Mouse (Mus musculus) Patski (cell line): Measurements from ENCODE around the gene Aifm1. TPM values are rescaled to one million over a fixed set of nuclear protein-coding genes. Genes with fewer than 3 reads are reported as not detected.
A peak's percentile ranks its signal among the peaks of the same experiment; 100 is the strongest.

ENCODE experiments used
- ATAC-seq: fragments of 100-300 bp; one replicate; pipeline ENCODE4 v1.8.0; 2021
- CTCF ChIA-PET: fragments of 350-600 bp; sonication (Branson Sonifier 250); formaldehyde crosslinking; loops from one replicate; lab custom pipeline; 2022; ENCODE audit warnings: inconsistent platforms; lab: Charles Lee
- POLR2A ChIA-PET: fragments of 350-600 bp; sonication (Branson Sonifier 250); formaldehyde crosslinking; loops from one replicate; lab custom pipeline; 2022; ENCODE audit warnings: antibody characterized with exemption, inconsistent platforms; lab: Charles Lee
- DNase-seq: peaks from one replicate; pipeline ENCODE4 v3.0.0-alpha.2; 2011; ENCODE audit warnings: low read depth, low spot score
- H3K27me3 ChIP-seq: fragments of 371-371 bp; one replicate; pipeline ENCODE4 v1.5.1; 2021
- CTCF ChIP-seq: fragments of 100-300 bp; IDR thresholded peaks from one replicate; pipeline ENCODE4 v1.5.1; 2021
- in situ Hi-C: fragments of 300-500 bp; cut with MboI; formaldehyde crosslinking; loops from 3 replicates; pipeline ENCODE4 v1.11.1; 2018; ENCODE audit warnings: low pct_unique_long_range_greater_than_20kb, mixed read lengths
- polyA plus RNA-seq: library from polyadenylated mRNA; unstranded; gene quantifications from one replicate; pipeline ENCODE4 v1.2.3, GENCODE M21; 2021

The Aifm1 gene
- polyA plus RNA-seq, 1 experiment from 2014 or later, result 180 TPM

DNA sequence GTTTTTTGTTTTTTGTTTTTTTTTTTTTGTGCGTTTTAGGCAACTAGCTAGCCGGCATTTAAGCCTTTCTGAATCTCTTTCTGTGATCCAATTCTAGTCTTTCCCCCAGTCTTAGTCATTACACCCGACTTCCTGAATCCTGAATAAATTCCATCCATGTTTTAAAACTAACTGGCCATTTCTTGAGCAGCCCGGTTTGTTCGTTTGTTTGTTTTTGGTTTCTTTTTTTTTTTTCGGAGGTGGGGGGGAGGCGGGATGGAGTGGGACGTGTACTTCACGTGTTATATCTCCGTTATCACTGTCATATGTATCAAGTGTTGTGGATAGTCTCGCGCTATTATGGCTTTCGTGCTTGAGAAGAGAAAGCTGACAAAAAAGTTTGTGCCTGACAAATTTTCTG, 461 bp upstream of the Aifm1 start:
- ATAC-seq, result peak; percentile 21
- no peaks in the 10 kb centered on the region for H3K27me3 ChIP-seq
- DNase-seq, result peak; percentile 10
- POLR2A ChIA-PET, result interaction anchor here (0.7 kb wide), 1 partner anchor 28 kb away, joined by 4 read pairs; no protein-coding TSS in a partner anchor
- CTCF ChIA-PET, result interaction anchor here (1.0 to 1.2 kb wide), 2 partner anchors 8 to 9 kb away, joined by 3 read pairs; no protein-coding TSS in a partner anchor
- no peak for TF ChIP-seq CTCF
- in situ Hi-C loops, result no loop called here

DNA sequence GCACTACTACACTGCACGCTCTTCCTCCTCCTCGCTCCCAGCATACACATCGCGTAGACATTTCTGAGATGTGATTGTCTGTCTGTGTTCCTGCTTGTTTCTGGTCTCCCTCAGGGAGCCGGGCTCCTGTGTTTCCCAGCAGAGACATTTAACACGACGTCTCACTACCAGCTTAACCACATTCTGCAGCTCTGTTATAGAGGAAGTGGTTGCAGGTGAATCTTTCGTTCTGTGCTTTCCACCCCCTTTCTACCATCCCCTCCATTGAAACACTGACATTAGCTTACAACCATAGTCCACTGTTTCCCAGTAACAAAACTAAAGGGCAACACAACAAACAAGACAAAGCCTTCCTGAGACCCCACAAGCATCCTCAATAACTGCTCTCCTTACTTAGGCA, 19.6 kb downstream of the Aifm1 start:
- TF ChIP-seq CTCF, result no peak
- POLR2A ChIA-PET, result no interaction called here
- CTCF ChIA-PET, result interaction anchor here (1.2 kb wide), 1 partner anchor 11 kb away, joined by 3 read pairs; no protein-coding TSS in a partner anchor
- in situ Hi-C loops, result no loop called here
- no peak for DNase-seq
- peaks cover 16% of the 10 kb centered on the region for H3K27me3 ChIP-seq
- ATAC-seq, result no peak

DNA sequence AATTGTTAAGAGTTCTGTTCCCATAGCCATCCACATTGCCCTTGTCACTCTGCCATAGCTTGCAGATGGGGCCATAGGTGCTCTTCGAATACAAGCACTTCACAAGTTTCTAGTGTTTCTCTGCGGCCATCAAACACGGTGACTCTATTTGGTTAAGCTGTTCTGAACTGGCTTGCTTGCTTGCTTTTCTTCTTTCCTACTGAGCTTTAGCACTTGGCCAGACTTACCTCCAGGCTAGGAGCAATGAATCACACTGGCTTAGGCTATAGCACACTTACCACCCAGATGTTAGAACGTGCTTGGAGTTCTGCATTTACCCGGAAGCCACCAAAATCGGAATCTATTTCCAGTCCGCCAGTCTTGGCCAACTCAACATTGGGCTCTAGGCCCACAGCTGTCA, 31.7 kb downstream of the Aifm1 start:
- H3K27me3 ChIP-seq, result peaks cover 34% of the 10 kb centered on the region
- TF ChIP-seq CTCF, result no peak
- ChIA-PET POLR2A (no interaction called here), CTCF (interaction anchor here (1.2 kb wide), 1 partner anchor 71 kb away, joined by 3 read pairs; no protein-coding TSS in a partner anchor)
- DNase-seq (no peak), ATAC-seq (no peak)
- in situ Hi-C loops, result no loop called here

DNA sequence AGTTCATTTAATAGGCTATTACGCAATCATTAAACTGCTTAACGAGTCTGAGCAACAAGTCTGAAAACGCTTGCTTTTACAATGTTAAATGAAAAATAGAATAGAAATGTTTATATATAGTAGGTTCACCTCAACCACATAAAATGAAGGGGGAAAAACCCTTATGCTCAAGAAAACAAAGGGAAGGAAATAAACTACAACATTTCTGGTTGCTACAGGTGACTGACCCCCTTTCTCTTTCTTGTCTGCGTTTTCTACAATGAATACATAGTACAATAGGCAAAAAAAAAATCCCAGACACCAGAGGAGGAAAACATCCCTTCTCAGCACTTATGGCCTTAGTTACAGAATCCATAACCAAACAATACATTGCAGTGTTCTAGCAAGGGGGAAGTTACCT, 32.3 kb downstream of the Aifm1 start:
- POLR2A ChIA-PET, result no interaction called here
- in situ Hi-C loops, result no loop called here
- CTCF ChIA-PET, result no interaction called here

DNA sequence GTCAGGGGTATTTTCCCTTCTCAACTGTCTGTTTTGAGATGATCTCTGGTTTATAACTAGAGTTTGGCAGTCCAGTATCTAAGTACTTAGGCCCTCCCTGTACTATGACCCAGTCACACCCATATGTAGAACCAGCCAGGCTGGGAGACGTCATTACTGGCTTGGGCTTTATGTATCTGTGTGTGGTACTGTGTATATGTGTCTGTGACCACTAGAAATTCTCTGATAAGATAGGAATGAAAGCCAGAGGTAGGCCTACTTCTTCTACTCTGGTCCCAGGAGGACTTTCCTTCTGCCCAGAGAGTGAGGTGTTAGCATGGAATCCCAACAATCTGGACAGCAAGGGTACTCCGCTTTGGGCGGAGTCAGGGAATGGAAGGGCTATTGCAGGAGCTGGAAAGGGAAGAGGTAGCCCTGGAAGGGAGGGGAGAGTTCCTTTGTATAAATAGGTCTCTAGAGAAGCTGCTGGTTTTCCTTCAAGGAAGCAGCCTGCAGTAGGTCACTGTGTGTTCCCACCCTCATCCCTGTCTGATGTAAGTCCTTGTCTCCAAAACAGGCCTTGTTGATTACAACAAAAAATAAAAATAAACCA, 45.9 kb downstream of the Aifm1 start:
- no peak for TF ChIP-seq CTCF
- CTCF ChIA-PET, result no interaction called here
- in situ Hi-C loops, result loop anchor here (10.0 kb wide), 1 partner anchor 193 kb away; no protein-coding TSS in a partner anchor
- peak; percentile 32 for ATAC-seq
- DNase-seq, result no peak
- peaks cover 6% of the 10 kb centered on the region for H3K27me3 ChIP-seq
- POLR2A ChIA-PET, result no interaction called here

More for the DNA sequence above, 32.3 kb downstream of the Aifm1 start:
- ATAC-seq (no peak), DNase-seq (no peak)
- TF ChIP-seq CTCF, result no peak
- peaks cover 34% of the 10 kb centered on the region for H3K27me3 ChIP-seq

DNA sequence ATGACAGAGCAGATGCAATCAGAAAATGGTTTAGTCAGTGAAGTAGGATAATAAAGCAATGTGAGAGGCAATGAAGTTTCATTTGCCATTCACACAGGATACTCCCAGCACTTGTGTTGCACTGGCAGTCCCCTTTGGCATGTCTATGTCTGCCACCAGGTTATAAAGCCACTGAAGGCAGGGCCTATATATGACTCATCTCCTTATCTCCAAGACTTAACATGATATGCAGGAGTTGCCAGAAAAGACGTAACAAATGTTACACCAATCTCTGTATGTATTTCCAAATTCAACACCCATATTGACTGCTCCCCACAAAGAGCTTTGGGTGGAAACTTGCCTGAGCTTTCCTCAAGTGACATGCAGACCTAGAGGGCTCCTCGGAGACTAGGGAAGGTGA, 47.2 kb downstream of the Aifm1 start:
- no peak for TF ChIP-seq CTCF
- in situ Hi-C loops, result loop anchor here (10.0 kb wide), 1 partner anchor 191 kb away; no protein-coding TSS in a partner anchor
- CTCF ChIA-PET, result interaction anchor here (1.0 kb wide), 1 partner anchor 42 kb away, joined by 3 read pairs; no protein-coding TSS in a partner anchor
- POLR2A ChIA-PET, result no interaction called here
- H3K27me3 ChIP-seq, result peaks cover 6% of the 10 kb centered on the region
- ATAC-seq, result no peak
- no peak for DNase-seq

DNA sequence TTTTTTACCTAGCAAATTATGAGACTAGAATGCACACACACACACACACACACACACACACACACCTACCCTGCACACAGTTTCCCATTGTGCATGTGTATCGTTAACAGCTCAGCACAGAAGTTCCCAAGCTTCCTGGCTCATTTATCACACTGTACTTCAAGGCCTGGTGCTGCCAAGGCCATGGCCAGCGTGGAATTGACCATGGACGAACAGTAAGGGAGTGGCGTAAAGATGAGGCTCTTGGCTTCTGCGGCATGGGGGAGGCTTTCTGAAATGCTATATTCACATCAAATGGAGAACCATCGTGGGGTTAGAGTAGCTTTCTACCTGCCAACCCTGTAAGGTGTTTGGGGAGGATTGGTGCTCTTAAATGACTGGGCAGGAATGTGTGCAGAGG, 48.9 kb downstream of the Aifm1 start:
- DNase-seq, result no peak
- no peak for ATAC-seq
- CTCF ChIA-PET, result no interaction called here
- in situ Hi-C loops, result loop anchor here (5.0 to 10.0 kb wide), 2 partner anchors 42 to 190 kb away; no protein-coding TSS in a partner anchor
- H3K27me3 ChIP-seq, result peaks cover 4% of the 10 kb centered on the region
- POLR2A ChIA-PET, result no interaction called here
- no peak for TF ChIP-seq CTCF

DNA sequence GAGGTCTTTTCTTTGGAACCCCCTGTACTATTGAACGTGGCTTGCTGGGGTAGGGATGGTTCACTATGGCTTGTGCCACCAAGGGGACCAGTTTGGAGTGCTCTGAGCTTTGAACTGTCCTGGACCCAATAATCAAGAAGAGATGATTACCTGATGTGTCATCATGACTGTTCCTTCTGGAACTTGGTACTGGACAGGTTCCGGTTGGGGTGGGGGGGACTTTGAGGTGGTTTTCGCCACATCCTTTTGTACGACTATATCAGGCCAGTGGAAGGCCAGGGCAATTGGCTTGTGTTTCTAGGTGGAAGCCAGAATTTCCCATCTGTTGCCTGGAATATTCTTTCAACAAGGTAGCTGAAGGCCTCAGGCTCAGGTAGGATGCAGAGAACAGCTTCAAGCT, 49.7 kb downstream of the Aifm1 start:
- POLR2A ChIA-PET, result no interaction called here
- no peak for ATAC-seq
- CTCF ChIA-PET, result interaction anchor here (0.9 to 2.0 kb wide), 4 partner anchors 8 to 40 kb away, joined by 3 to 17 read pairs (median 4); no protein-coding TSS in a partner anchor
- H3K27me3 ChIP-seq, result no peaks in the 10 kb centered on the region
- no peak for DNase-seq
- in situ Hi-C loops, result loop anchor here (5.0 to 10.0 kb wide), 2 partner anchors 41 to 189 kb away; no protein-coding TSS in a partner anchor
- TF ChIP-seq CTCF, result no peak

DNA sequence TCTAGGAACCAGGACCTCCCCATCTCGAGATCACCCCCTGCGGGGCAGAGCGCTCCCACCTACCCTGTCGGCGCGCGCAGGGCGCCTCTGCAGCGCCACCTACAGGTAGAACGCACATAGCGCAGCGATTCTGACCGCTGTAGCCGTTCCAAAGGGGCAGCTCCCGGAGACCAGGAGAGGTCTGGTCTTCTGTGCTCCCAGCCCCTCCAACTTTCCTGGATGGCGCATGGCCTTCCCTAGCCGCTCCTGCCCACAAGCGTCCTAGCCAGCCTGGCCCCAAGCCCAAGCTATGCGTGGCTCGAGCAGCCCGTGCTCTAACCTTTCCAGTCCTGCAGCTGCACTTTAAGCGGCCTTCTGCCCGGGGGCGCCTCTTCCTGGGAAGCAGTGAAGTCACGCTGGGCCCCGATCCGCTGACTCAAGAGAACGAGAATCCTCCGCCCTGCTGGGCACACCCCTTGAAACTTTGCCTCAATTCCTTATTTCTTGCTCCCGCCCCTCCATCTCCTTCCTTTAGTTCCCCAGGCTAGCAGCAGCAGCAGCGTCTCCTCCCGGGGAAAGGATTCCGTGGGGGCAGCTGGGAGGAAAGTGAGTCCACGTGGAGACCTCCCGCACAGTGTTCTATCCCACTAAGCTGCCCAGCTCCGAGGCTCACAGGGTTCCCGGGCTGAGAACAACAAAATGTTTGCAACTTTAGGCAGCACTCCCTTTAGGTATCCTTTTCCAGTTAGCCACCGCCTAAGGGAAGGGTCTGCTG, 50.4 kb downstream of the Aifm1 start, which contains the start of gene Elf4:
Gene Elf4, minus strand, starts transcription at position 379 of the 754 bp plus-strand sequence.
- POLR2A ChIA-PET, result no interaction called here
- ATAC-seq, result peak; percentile 69
- no peaks in the 10 kb centered on the region for H3K27me3 ChIP-seq
- no peak for TF ChIP-seq CTCF
- DNase-seq, result no peak
- in situ Hi-C loops, result loop anchor here (5.0 to 10.0 kb wide), 2 partner anchors 41 to 188 kb away; no protein-coding TSS in a partner anchor
- CTCF ChIA-PET, result interaction anchor here (0.7 to 2.0 kb wide), 11 partner anchors 7 to 185 kb away, joined by 3 to 17 read pairs (median 4); no protein-coding TSS in a partner anchor

DNA sequence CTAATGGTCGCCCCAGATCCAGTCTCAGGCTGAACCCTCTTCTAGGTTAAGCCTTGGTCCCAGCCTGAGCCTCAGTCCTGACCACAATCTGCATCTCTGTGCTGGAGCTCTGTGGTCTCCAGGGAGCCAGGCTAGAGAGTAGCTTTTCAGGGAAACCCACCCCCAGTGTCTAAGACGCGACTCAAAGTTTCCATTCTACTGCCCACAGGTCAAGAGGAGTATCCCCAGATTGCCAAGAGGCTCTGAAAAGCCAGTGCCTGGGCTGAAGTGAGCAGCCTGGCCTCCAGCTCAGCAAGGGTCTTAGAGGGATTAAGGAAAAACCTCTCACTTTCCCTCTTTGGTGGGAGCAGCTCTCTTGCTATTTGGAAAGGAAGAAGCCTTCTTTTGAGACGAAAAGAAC, 51.1 kb downstream of the Aifm1 start:
- ATAC-seq (no peak), DNase-seq (no peak)
- no peak for TF ChIP-seq CTCF
- in situ Hi-C loops, result loop anchor here (5.0 to 10.0 kb wide), 2 partner anchors 40 to 187 kb away; no protein-coding TSS in a partner anchor
- H3K27me3 ChIP-seq, result no peaks in the 10 kb centered on the region
- ChIA-PET POLR2A (no interaction called here), CTCF (interaction anchor here (0.7 to 2.0 kb wide), 9 partner anchors 9 to 184 kb away, joined by 3 to 17 read pairs (median 4); no protein-coding TSS in a partner anchor)
